Mouse (Mus musculus): ENCODE measurements around the gene Gimap9.

Gimap9 gene

DNA sequence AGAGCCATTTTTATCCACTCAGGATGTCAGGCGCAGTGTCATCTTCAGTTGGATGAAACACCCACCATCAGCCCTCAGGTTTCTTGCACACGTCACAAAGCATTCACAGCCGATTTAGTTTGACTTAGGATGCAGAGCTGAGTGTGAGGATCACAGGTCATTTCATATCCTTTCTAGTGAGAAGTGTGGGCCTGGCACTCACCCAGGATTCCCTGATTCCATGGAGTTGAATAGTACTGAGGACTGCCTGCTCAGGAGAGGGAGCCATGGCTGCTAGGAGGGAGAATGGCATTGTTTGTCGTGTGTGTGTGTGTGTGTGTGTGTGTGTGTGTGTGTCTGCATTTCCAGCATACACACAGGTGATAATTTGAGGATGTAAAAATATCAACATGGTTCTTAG, 44.4 kb downstream of the Gimap9 start:
- in situ Hi-C loops (cut with MboI; ENCODE audit: low pct_unique_long_range_greater_than_20kb in 1 of 2, low sequenced_read_pairs in 2 of 2, unreplicated experiment in 1 of 2), result no loop called here

DNA sequence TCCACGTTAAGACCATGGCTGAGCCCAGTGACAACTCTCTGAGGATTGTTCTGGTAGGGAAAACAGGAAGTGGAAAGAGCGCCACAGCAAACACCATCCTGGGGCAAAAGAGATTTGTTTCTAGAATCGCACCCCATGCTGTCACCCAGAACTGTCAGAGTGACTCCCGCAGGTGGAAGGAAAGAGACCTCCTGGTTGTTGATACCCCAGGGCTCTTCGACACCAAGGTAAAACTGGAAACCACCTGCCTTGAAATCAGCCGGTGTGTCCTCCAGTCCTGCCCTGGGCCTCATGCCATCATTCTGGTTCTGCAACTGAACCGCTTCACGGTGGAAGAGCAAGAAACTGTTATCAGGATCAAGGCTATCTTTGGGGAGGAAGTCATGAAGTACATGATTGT, 47.5 kb downstream of the Gimap9 start:
- in situ Hi-C loops (cut with MboI; ENCODE audit: low pct_unique_long_range_greater_than_20kb in 1 of 2, low sequenced_read_pairs in 2 of 2, unreplicated experiment in 1 of 2), result no loop called here

DNA sequence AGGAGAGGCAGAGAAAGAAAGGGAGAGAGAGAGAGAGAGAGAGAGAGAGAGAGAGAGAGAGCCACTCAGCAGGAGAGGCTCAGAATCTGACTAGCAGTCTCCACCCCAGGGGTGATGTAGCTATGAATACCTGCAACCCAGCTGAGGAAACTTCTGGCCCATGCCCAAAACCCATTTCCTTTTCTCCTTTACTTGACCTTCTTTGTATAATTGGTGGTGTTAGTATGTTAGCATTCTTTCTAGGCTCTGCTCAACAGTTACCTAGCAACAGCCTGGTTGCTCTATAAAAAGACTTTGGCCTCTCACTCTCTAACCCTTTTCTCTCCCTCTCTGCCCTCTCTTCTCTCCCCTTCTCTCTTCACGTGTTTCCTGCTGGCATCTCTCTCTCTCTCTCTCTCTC, 49.5 kb downstream of the Gimap9 start:
- in situ Hi-C loops (cut with MboI; ENCODE audit: low pct_unique_long_range_greater_than_20kb in 1 of 2, low sequenced_read_pairs in 2 of 2, unreplicated experiment in 1 of 2), result no loop called here

DNA sequence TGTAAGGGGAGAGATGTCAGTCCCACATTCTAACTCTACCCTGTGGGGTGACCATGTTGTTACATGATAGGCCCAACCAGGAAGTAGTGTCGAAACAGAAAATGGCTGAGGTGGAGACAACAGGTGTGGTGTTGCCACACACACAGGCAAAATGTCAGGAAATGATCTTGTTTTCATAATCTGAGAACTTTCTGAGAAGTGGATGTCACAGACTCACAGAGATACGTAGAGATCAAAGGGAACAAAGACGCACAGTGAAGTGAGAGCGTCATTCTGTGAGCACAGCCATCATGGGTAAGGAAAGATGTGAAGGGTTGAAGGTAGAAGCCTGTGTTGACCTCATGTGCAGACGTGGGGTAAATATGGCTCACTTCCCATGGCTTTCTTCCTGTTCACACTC, 51.8 kb downstream of the Gimap9 start:
- in situ Hi-C loops (cut with MboI; ENCODE audit: low pct_unique_long_range_greater_than_20kb in 1 of 2, low sequenced_read_pairs in 2 of 2, unreplicated experiment in 1 of 2), result no loop called here

Data from mouse embryonic stem cell (cell line).